Mouse (Mus musculus): ENCODE results near the gene Cotl1.
"Not testable (repeated sequence)": the region's sequence is repeated elsewhere in the genome, so short reads cannot be mapped to it uniquely, and the experiment has no call there.

DNA sequence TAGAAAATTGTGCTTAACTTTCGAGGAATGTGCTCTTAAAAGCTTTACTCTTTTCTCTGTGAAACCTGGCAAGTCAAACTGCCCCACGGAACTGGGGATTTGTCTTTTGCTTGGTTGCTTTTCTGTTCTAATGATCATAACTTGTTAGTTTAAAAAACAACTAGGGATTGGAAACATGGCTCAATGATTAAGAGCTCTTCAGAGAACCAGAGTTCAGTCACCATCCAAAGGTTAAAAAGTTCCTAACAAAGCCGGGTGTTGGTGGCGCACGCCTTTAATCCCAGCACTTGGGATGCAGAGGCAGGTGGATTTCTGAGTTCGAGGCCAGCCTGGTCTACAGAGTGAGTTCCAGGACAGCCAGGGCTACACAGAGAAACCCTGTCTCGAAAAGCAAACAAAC is 5.4 kb upstream of the Cotl1 start:
- TF ChIP-seq CTCF (conservative IDR thresholded peaks at IDR 0.05; ENCODE audit: low read length); NANOG (IDR thresholded peaks at IDR 0.05; ENCODE audit: borderline replicate concordance, low read length); POU5F1 (IDR thresholded peaks at IDR 0.05; ENCODE audit: borderline replicate concordance, low read length): not testable (repeated sequence)
